Mouse (Mus musculus) neural tube, embryonic 11.5 days (tissue): ENCODE measurements around the gene Sema7a. TPM values are rescaled to one million over a fixed set of nuclear protein-coding genes. Genes with fewer than 3 reads are reported as not detected.

Source experiments
- ATAC-seq: fragments of 200-750 bp; cut with Nextera tagmentation; 2 replicates; pipeline ENCODE4 v1.8.0; 2017; ENCODE audit warnings: moderate number of reproducible peaks, mild to moderate bottlenecking, moderate TSS enrichment, moderate library complexity; ENCODE audit not compliant: insufficient read depth, low FRiP score, low TSS enrichment
- DNase-seq: peaks from one replicate; pipeline ENCODE4 v3.0.0-alpha.2; 2015; ENCODE audit warnings: low spot score
- H3K27ac ChIP-seq: fragments of 300-500 bp; sonication (generic); 2 replicates; pipeline ENCODE4 v1.5.1; 2014; ENCODE audit warnings: low read depth, mild to moderate bottlenecking, low read length
- H3K27me3 ChIP-seq: fragments of 300-500 bp; sonication (generic); 2 replicates; pipeline ENCODE4 v1.6.1; 2014; ENCODE audit warnings: mild to moderate bottlenecking, low read length, mixed read lengths; ENCODE audit not compliant: control insufficient read depth, insufficient read depth
- H3K36me3 ChIP-seq: fragments of 300-500 bp; sonication (generic); 2 replicates; pipeline ENCODE4 v1.6.1; 2014; ENCODE audit warnings: mild to moderate bottlenecking, low read length, moderate library complexity, mixed read lengths; ENCODE audit not compliant: control insufficient read depth, insufficient read depth
- H3K4me1 ChIP-seq: fragments of 300-500 bp; sonication (generic); 2 replicates; pipeline ENCODE4 v1.6.1; 2014; ENCODE audit warnings: low read length, mixed read lengths; ENCODE audit not compliant: control insufficient read depth, insufficient read depth
- H3K4me2 ChIP-seq: fragments of 300-500 bp; sonication (generic); 2 replicates; pipeline ENCODE4 v1.6.1; 2014; ENCODE audit warnings: low read depth, mild to moderate bottlenecking, moderate library complexity
- H3K4me3 ChIP-seq: fragments of 300-500 bp; sonication (generic); 2 replicates; pipeline ENCODE4 v1.5.1; 2014; ENCODE audit warnings: low read depth, low read length
- H3K9ac ChIP-seq: fragments of 300-500 bp; sonication (generic); 2 replicates; pipeline ENCODE4 v1.6.1; 2014; ENCODE audit warnings: mild to moderate bottlenecking, low read length
- H3K9me3 ChIP-seq: fragments of 300-500 bp; sonication (generic); 2 replicates; pipeline ENCODE4 v1.6.1; 2016; ENCODE audit warnings: low read length; ENCODE audit not compliant: control insufficient read depth
- WGBS: fragments of 180-500 bp; shearing (Covaris S2); extraction: QIAGEN DNeasy Blood & Tissue Kit; methylation state at CpG from one replicate; pipeline ENCODE4 v1.1.7; 2014; 5-methylcytosine and 5-hydroxymethylcytosine counted together
- polyA plus RNA-seq: library from polyadenylated mRNA; unstranded; fragments of >200 nt; fragmentation: Nextera tagmentation; extraction: Ambion mirVana; gene quantifications from 2 replicates; pipeline ENCODE4 v1.2.1, GENCODE M21; 2014

Gene Sema7a
- polyA plus RNA-seq, 1 experiment from 2014 or later = 2.0 TPM

DNA sequence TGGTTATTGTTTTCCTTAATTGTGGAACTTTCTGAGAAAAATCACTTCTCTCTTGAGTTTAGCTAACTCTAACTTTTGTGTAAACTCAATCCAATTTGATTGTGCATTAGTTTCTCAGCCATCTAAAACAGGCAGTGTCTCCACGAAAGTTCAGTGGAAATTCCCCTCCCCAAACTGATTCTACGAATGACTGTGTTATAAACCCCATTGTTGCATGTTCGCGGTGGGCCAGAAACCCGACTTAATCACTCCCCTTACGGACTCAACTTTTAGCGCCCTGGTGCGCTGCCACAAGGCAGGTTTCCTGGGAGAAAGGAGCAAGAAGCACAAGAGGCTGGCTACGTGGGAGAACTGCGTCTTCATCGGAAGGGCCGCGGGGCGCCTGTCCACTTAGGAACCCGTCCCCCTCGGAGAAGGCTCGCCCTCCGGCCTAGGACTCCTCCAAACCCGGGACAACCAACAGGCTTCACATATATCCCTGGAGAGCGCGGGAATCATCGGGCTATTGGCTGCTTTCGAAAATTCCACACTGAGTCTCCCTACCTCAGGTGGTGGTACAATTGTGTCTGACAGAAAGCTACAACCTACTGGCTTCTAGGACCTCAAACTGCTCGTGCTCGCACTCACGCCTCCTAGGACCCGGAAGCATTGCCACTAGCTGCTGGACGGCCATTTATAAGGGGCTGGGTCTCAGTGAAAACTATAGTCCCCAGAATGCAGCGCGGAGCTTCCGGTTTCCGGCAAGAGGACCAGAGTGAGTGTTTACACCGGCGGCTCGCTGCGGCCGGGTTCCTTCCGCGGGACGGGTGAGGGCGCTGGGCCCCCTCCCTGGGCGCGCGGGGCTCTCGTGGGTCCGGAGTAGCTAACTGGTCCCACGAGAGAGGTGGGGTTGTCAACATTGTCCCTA is 29.4 kb upstream of the Sema7a start, which contains the start of gene Ubl7:
TSS of gene Ubl7 (plus strand) at position 726 of the 907 bp plus-strand sequence.
- H3K9me3 ChIP-seq = no peaks in the 10 kb centered on the region
- peak within 1 kb of the TSS; percentile 69 for H3K9ac ChIP-seq
- peak within 1 kb of the TSS; percentile 53 for H3K4me3 ChIP-seq
- ATAC-seq (peak; percentile 84), DNase-seq (peak; percentile 89)
- H3K27ac ChIP-seq = peak within 1 kb of the TSS; percentile 72; the same call in 1 of the 2 replicates
- no peaks in the 10 kb centered on the region for H3K36me3 ChIP-seq
- under 1% methylated on average over 47 of the region's 47 CpGs for WGBS
- H3K27me3 ChIP-seq = no peaks in the 10 kb centered on the region
- peak within 1 kb of the TSS; percentile 83 for H3K4me2 ChIP-seq
- no peaks in the 10 kb centered on the region; the same call in 1 of the 2 replicates for H3K4me1 ChIP-seq

- H3K9me3 ChIP-seq = no peaks in the 10 kb centered on the region
- 93% methylated on average over 5 of the region's 5 CpGs for WGBS
Measured at GRCm38 (mm10) chr9:57912571-57912970, 27.3 kb upstream of the Sema7a start.

DNA sequence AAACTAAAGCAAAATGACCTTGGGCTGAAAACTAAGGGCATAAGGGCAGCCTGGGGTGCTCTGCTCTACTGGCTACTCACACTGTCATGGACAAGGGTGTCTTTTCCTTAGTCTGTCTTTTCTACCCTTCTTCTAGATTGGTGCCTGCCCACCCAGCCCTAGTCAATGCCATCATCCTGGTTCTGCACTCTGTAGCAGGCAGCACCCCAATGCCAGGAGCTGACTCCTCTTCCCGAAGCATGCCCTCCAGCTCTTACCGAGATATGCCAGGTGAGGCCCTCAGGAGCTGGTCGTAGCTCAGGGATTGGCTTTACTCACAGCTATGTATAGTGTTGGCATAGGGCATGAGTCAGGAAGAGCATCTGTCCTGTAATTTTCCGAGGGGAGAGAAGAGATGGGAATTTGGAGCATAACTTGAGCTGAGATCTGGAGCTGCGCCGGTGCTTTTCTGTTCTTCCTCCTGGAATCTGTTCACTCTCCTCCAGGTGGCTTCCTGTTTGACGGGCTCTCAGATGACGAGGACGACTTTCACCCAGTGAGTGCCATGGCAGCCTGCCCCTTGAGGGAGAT is 18.3 kb upstream of the Sema7a start:
- 93% methylated on average over 9 of the region's 9 CpGs for WGBS
- H3K4me1 ChIP-seq = no peaks in the 10 kb centered on the region
- no peaks in the 10 kb centered on the region for H3K27me3 ChIP-seq
- H3K9me3 ChIP-seq = no peaks in the 10 kb centered on the region
- ATAC-seq = no peak
- H3K4me3 ChIP-seq = no peak overlapping the region
- no peak overlapping the region for H3K9ac ChIP-seq
- H3K4me2 ChIP-seq = no peak overlapping the region
- peaks cover 11% of the 10 kb centered on the region for H3K36me3 ChIP-seq
- no peak for DNase-seq
- no peak overlapping the region for H3K27ac ChIP-seq

More at GRCm38 (mm10) chr9:57912571-57912970, 27.3 kb upstream of the Sema7a start:
- DNase-seq = no peak
- no peaks in the 10 kb centered on the region; the same call in 1 of the 2 replicates for H3K4me1 ChIP-seq
- no peak for ATAC-seq
- H3K9ac ChIP-seq = no peak overlapping the region
- no peak overlapping the region for H3K27ac ChIP-seq
- no peak overlapping the region for H3K4me3 ChIP-seq
- no peaks in the 10 kb centered on the region for H3K36me3 ChIP-seq
- H3K4me2 ChIP-seq = no peak overlapping the region
- H3K27me3 ChIP-seq = no peaks in the 10 kb centered on the region

DNA sequence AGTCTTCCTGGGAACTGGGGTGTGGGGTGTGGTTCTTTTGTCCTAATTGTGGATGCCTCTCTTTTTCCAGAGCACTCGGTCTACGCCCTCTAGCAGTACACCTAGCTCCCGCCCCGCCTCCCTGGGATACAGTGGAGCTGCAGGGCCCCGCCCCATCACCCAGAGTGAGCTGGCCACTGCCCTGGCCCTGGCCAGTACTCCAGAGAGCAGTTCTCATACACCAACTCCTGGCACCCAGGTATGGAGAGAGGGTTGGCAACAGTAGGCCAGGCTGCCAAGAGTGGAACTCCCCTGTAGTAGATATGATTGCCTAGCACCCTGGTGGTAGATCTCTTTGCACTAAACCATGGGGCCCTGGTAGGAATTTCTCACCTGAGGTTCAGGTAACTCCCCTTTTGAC is 17.5 kb upstream of the Sema7a start:
- ATAC-seq (no peak), DNase-seq (no peak)
- Histone ChIP-seq H3K4me2 (no peak overlapping the region), H3K4me3 (no peak overlapping the region), H3K9ac (no peak overlapping the region), H3K27me3 (no peaks in the 10 kb centered on the region), H3K9me3 (no peaks in the 10 kb centered on the region), H3K27ac (no peak overlapping the region), H3K4me1 (no peaks in the 10 kb centered on the region), H3K36me3 (peaks cover 11% of the 10 kb centered on the region)
- WGBS = 88% methylated on average over 5 of the region's 5 CpGs

DNA sequence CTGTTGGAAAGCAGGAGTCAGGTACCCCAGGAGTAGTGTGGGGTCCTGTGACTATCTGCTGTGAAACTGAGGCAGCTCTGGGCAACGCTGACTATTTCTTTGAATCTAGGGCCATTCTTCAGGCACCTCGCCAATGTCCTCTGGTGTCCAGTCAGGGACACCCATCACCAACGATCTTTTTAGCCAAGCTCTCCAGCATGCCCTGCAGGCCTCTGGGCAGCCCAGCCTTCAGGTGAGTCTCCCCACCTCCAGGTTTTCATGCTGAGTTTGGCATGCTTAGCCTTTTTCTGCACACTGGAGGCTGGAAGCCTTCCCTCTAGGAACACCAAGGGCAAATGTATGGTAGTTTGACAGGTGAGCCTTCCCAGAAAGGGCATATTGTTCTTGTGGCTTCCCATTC is 16.9 kb upstream of the Sema7a start:
- H3K4me3 ChIP-seq = no peak overlapping the region
- H3K9ac ChIP-seq = no peak overlapping the region
- H3K27me3 ChIP-seq = no peaks in the 10 kb centered on the region
- DNase-seq (no peak), ATAC-seq (no peak)
- no peaks in the 10 kb centered on the region for H3K9me3 ChIP-seq
- 87% methylated on average over 3 of the region's 3 CpGs for WGBS
- peaks cover 11% of the 10 kb centered on the region for H3K36me3 ChIP-seq
- no peak overlapping the region for H3K27ac ChIP-seq
- H3K4me1 ChIP-seq = no peaks in the 10 kb centered on the region
- no peak overlapping the region for H3K4me2 ChIP-seq

GRCm38 (mm10) chr9:57931166-57931767 is 8.6 kb upstream of the Sema7a start:
- Histone ChIP-seq H3K9me3 (no peaks in the 10 kb centered on the region), H3K27ac (no peak overlapping the region), H3K4me3 (no peak overlapping the region), H3K4me1 (no peaks in the 10 kb centered on the region), H3K4me2 (no peak overlapping the region), H3K27me3 (no peaks in the 10 kb centered on the region), H3K36me3 (peaks cover 3% of the 10 kb centered on the region), H3K9ac (no peak overlapping the region)
- no peak for ATAC-seq
- no peak for DNase-seq
- WGBS = 85% methylated on average over 5 of the region's 5 CpGs

GRCm38 (mm10) chr9:57932253-57932652 is 7.7 kb upstream of the Sema7a start:
- Histone ChIP-seq H3K4me1 (no peaks in the 10 kb centered on the region), H3K9me3 (no peaks in the 10 kb centered on the region), H3K9ac (no peak overlapping the region), H3K4me2 (no peak overlapping the region), H3K27me3 (no peaks in the 10 kb centered on the region), H3K4me3 (no peak overlapping the region), H3K27ac (no peak overlapping the region), H3K36me3 (peaks cover 3% of the 10 kb centered on the region)
- WGBS = 77% methylated on average over 3 of the region's 3 CpGs
- ATAC-seq = no peak
- no peak for DNase-seq

GRCm38 (mm10) chr9:57932831-57933602 is 6.9 kb upstream of the Sema7a start:
- Histone ChIP-seq H3K27me3 (no peaks in the 10 kb centered on the region), H3K9me3 (no peaks in the 10 kb centered on the region), H3K4me1 (no peaks in the 10 kb centered on the region), H3K4me3 (no peak overlapping the region), H3K36me3 (peaks cover 3% of the 10 kb centered on the region), H3K4me2 (no peak overlapping the region), H3K27ac (no peak overlapping the region), H3K9ac (no peak overlapping the region)
- no peak for DNase-seq
- ATAC-seq = no peak
- 82% methylated on average over 6 of the region's 6 CpGs for WGBS
